Mouse (Mus musculus) heart, embryonic 13.5 days (tissue): Measurements from ENCODE around the gene Cyp27a1. TPM values are rescaled to one million over a fixed set of nuclear protein-coding genes. Genes with fewer than 3 reads are reported as not detected.

Experiments used
- ATAC-seq: fragments of 200-750 bp; cut with Nextera tagmentation; 2 replicates; pipeline ENCODE4 v1.8.0; 2017; ENCODE audit warnings: moderate TSS enrichment; ENCODE audit not compliant: insufficient number of reproducible peaks, low FRiP score, low TSS enrichment; ENCODE audit errors: extremely low read depth
- H3K27ac ChIP-seq: fragments of 300-500 bp; sonication (generic); replicated peaks from 2 replicates; pipeline ENCODE4 v1.5.1; 2015; ENCODE audit warnings: moderate library complexity, mild to moderate bottlenecking, inconsistent platforms
- H3K27me3 ChIP-seq: fragments of 300-500 bp; sonication (generic); replicated peaks from 2 replicates; pipeline ENCODE4 v1.6.1; 2015; ENCODE audit warnings: mild to moderate bottlenecking, inconsistent platforms
- H3K36me3 ChIP-seq: fragments of 300-500 bp; sonication (generic); 2 replicates; pipeline ENCODE4 v1.6.1; 2015; ENCODE audit warnings: mild to moderate bottlenecking, inconsistent platforms
- H3K4me1 ChIP-seq: fragments of 300-500 bp; sonication (generic); 2 replicates; pipeline ENCODE4 v1.6.1; 2015; ENCODE audit warnings: inconsistent platforms
- H3K4me2 ChIP-seq: fragments of 300-500 bp; sonication (generic); 2 replicates; pipeline ENCODE4 v1.6.1; 2015; ENCODE audit warnings: inconsistent platforms, mild to moderate bottlenecking, moderate library complexity
- H3K4me3 ChIP-seq: fragments of 300-500 bp; sonication (generic); 2 replicates; pipeline ENCODE4 v1.5.1; 2015; ENCODE audit warnings: moderate library complexity, mild to moderate bottlenecking, inconsistent platforms
- H3K9ac ChIP-seq: fragments of 300-500 bp; sonication (generic); 2 replicates; pipeline ENCODE4 v1.6.1; 2015; ENCODE audit warnings: inconsistent platforms, mild to moderate bottlenecking, moderate library complexity
- H3K9me3 ChIP-seq: fragments of 300-500 bp; sonication (generic); 2 replicates; pipeline ENCODE4 v1.6.1; 2016; ENCODE audit warnings: inconsistent platforms
- WGBS: fragments of 180-500 bp; shearing (Covaris S2); methylation state at CpG from one replicate; pipeline ENCODE4 v1.1.7; 2015; ENCODE audit warnings: mixed read lengths; 5-methylcytosine and 5-hydroxymethylcytosine counted together
- polyA plus RNA-seq: library from polyadenylated mRNA; unstranded; fragments of >200 nt; fragmentation: Nextera tagmentation; extraction: Ambion mirVana; gene quantifications from 2 replicates; pipeline ENCODE4 v1.2.1, GENCODE M21; 2015

Cyp27a1 gene
- polyA plus RNA-seq, 1 experiment from 2014 or later = 11.1 TPM

GRCm38 (mm10) chr1:74718113-74718512 is 4.7 kb downstream of the Cyp27a1 start:
- H3K9me3 ChIP-seq = no peaks in the 10 kb centered on the region
- H3K27me3 ChIP-seq = no peaks in the 10 kb centered on the region
- H3K9ac ChIP-seq = no peak overlapping the region
- no peaks in the 10 kb centered on the region for H3K36me3 ChIP-seq
- H3K27ac ChIP-seq = no peak overlapping the region
- no peak overlapping the region for H3K4me2 ChIP-seq
- ATAC-seq = no peak
- peaks cover 13% of the 10 kb centered on the region for H3K4me1 ChIP-seq
- H3K4me3 ChIP-seq = no peak overlapping the region
- WGBS = 84% methylated on average over 8 of the region's 8 CpGs

- Histone ChIP-seq H3K4me2 (no peak overlapping the region), H3K27ac (no peak overlapping the region), H3K4me1 (peaks cover 7% of the 10 kb centered on the region), H3K9ac (no peak overlapping the region), H3K9me3 (no peaks in the 10 kb centered on the region), H3K27me3 (no peaks in the 10 kb centered on the region), H3K4me3 (no peak overlapping the region), H3K36me3 (no peaks in the 10 kb centered on the region)
- WGBS = 81% methylated on average over 3 of the region's 3 CpGs
- ATAC-seq = no peak
Observed at GRCm38 (mm10) chr1:74719281-74719680, 5.9 kb downstream of the Cyp27a1 start.

GRCm38 (mm10) chr1:74721657-74722056 is 8.3 kb downstream of the Cyp27a1 start:
- WGBS = 68% methylated on average over 6 of the region's 6 CpGs
- ATAC-seq = no peak
- no peak overlapping the region; the same call in 1 of the 2 replicates for H3K9ac ChIP-seq
- no peaks in the 10 kb centered on the region for H3K27me3 ChIP-seq
- H3K27ac ChIP-seq = no peak overlapping the region
- peaks cover 2% of the 10 kb centered on the region; the same call in 1 of the 2 replicates for H3K4me1 ChIP-seq
- no peaks in the 10 kb centered on the region for H3K36me3 ChIP-seq
- H3K4me3 ChIP-seq = no peak overlapping the region
- H3K9me3 ChIP-seq = no peaks in the 10 kb centered on the region
- H3K4me2 ChIP-seq = no peak overlapping the region

- Histone ChIP-seq H3K36me3 (no peaks in the 10 kb centered on the region), H3K4me2 (no peak overlapping the region), H3K9ac (no peak overlapping the region), H3K4me3 (no peak overlapping the region), H3K27ac (no peak overlapping the region), H3K27me3 (no peaks in the 10 kb centered on the region), H3K9me3 (no peaks in the 10 kb centered on the region), H3K4me1 (peaks cover 10% of the 10 kb centered on the region; the same call in 1 of the 2 replicates)
- WGBS = 69% methylated on average over 2 of the region's 2 CpGs
- ATAC-seq = no peak
Observed at GRCm38 (mm10) chr1:74723748-74724147, 10.4 kb downstream of the Cyp27a1 start.

- no peak overlapping the region for H3K4me3 ChIP-seq
- H3K36me3 ChIP-seq = no peaks in the 10 kb centered on the region
- H3K9ac ChIP-seq = no peak overlapping the region
- peaks cover 10% of the 10 kb centered on the region; the same call in 1 of the 2 replicates for H3K4me1 ChIP-seq
- no peak overlapping the region for H3K27ac ChIP-seq
- ATAC-seq = no peak
- H3K27me3 ChIP-seq = no peaks in the 10 kb centered on the region
- no peak overlapping the region for H3K4me2 ChIP-seq
- no peaks in the 10 kb centered on the region for H3K9me3 ChIP-seq
- WGBS = 60% methylated on average over 5 of the region's 5 CpGs
Observed at GRCm38 (mm10) chr1:74726114-74726513, 12.7 kb downstream of the Cyp27a1 start.

GRCm38 (mm10) chr1:74726674-74727073 is 13.3 kb downstream of the Cyp27a1 start:
- H3K4me1 ChIP-seq = peaks cover 10% of the 10 kb centered on the region; the same call in 1 of the 2 replicates
- H3K4me2 ChIP-seq = no peak overlapping the region
- no peaks in the 10 kb centered on the region for H3K9me3 ChIP-seq
- no peak overlapping the region for H3K27ac ChIP-seq
- no peaks in the 10 kb centered on the region for H3K36me3 ChIP-seq
- no peak overlapping the region for H3K9ac ChIP-seq
- ATAC-seq = no peak
- 58% methylated on average over 5 of the region's 5 CpGs for WGBS
- no peak overlapping the region for H3K4me3 ChIP-seq
- no peaks in the 10 kb centered on the region for H3K27me3 ChIP-seq

- no peak overlapping the region for H3K27ac ChIP-seq
- WGBS = 65% methylated on average over 8 of the region's 8 CpGs
Observed at GRCm38 (mm10) chr1:74728446-74728845, 15.1 kb downstream of the Cyp27a1 start.

GRCm38 (mm10) chr1:74736977-74737376 is 23.6 kb downstream of the Cyp27a1 start:
- H3K36me3 ChIP-seq = peaks cover 8% of the 10 kb centered on the region
- no peak overlapping the region for H3K4me2 ChIP-seq
- H3K4me3 ChIP-seq = no peak overlapping the region
- no peaks in the 10 kb centered on the region for H3K27me3 ChIP-seq
- no peak for ATAC-seq
- no peak overlapping the region for H3K27ac ChIP-seq
- no peaks in the 10 kb centered on the region for H3K4me1 ChIP-seq
- no peaks in the 10 kb centered on the region for H3K9me3 ChIP-seq
- no peak overlapping the region for H3K9ac ChIP-seq
- WGBS = 83% methylated on average over 12 of the region's 12 CpGs

More at GRCm38 (mm10) chr1:74728446-74728845, 15.1 kb downstream of the Cyp27a1 start:
- H3K36me3 ChIP-seq = no peaks in the 10 kb centered on the region
- no peak overlapping the region for H3K9ac ChIP-seq
- peaks cover 10% of the 10 kb centered on the region; the same call in 1 of the 2 replicates for H3K4me1 ChIP-seq
- H3K4me2 ChIP-seq = no peak overlapping the region
- no peaks in the 10 kb centered on the region for H3K27me3 ChIP-seq
- H3K4me3 ChIP-seq = no peak overlapping the region
- H3K9me3 ChIP-seq = no peaks in the 10 kb centered on the region
- no peak for ATAC-seq

GRCm38 (mm10) chr1:74737500-74737899 is 24.1 kb downstream of the Cyp27a1 start:
- no peak overlapping the region for H3K4me3 ChIP-seq
- no peaks in the 10 kb centered on the region for H3K9me3 ChIP-seq
- no peak overlapping the region for H3K4me2 ChIP-seq
- no peak overlapping the region for H3K9ac ChIP-seq
- no peaks in the 10 kb centered on the region for H3K4me1 ChIP-seq
- ATAC-seq = no peak
- H3K27ac ChIP-seq = no peak overlapping the region
- H3K36me3 ChIP-seq = peaks cover 8% of the 10 kb centered on the region
- WGBS = 73% methylated on average over 7 of the region's 7 CpGs
- H3K27me3 ChIP-seq = no peaks in the 10 kb centered on the region

- WGBS = 74% methylated on average over 7 of the region's 7 CpGs
- no peak overlapping the region for H3K4me2 ChIP-seq
- no peak overlapping the region for H3K4me3 ChIP-seq
- 0 out of 2 replicates have a peak, but pooled peaks cover under 1% of the 10 kb centered on the region for H3K4me1 ChIP-seq
- peaks cover 8% of the 10 kb centered on the region for H3K36me3 ChIP-seq
- no peak overlapping the region for H3K27ac ChIP-seq
- no peaks in the 10 kb centered on the region for H3K27me3 ChIP-seq
- H3K9me3 ChIP-seq = no peaks in the 10 kb centered on the region
- no peak for ATAC-seq
- no peak overlapping the region for H3K9ac ChIP-seq
Observed at GRCm38 (mm10) chr1:74740846-74741245, 27.5 kb downstream of the Cyp27a1 start.

GRCm38 (mm10) chr1:74747335-74747734 is 34.0 kb downstream of the Cyp27a1 start:
- H3K36me3 ChIP-seq = no peaks in the 10 kb centered on the region
- peak overlapping the region; percentile 69 for H3K4me2 ChIP-seq
- no peaks in the 10 kb centered on the region for H3K9me3 ChIP-seq
- H3K9ac ChIP-seq = no peak overlapping the region
- WGBS = 67% methylated on average over 5 of the region's 5 CpGs
- no peak overlapping the region for H3K4me3 ChIP-seq
- H3K27ac ChIP-seq = no peak overlapping the region
- H3K27me3 ChIP-seq = peaks cover 3% of the 10 kb centered on the region
- peaks cover 38% of the 10 kb centered on the region for H3K4me1 ChIP-seq
- ATAC-seq = no peak

- Histone ChIP-seq H3K27ac (peak within 1 kb of the TSS; percentile 88), H3K9me3 (no peaks in the 10 kb centered on the region), H3K4me3 (peak within 1 kb of the TSS; percentile 51), H3K36me3 (no peaks in the 10 kb centered on the region), H3K4me1 (peaks cover 38% of the 10 kb centered on the region), H3K4me2 (peak within 1 kb of the TSS; percentile 69), H3K9ac (peak within 1 kb of the TSS; percentile 78), H3K27me3 (peaks cover 3% of the 10 kb centered on the region)
- ATAC-seq = 0 out of 2 replicates have a peak, but pooled peaks have one; percentile 28
- WGBS = 6% methylated on average over 30 of the region's 30 CpGs
Observed at GRCm38 (mm10) chr1:74748643-74749271, 35.4 kb downstream of the Cyp27a1 start, which contains the start of gene Prkag3. Gene Prkag3, minus strand, starts transcription at chr1:74749221.
